Mouse (Mus musculus) right cerebral cortex, postnatal 10 days (tissue): ENCODE measurements at regions not wholly inside any gene's neighbourhood (a gene's known extent, or its start where the extent isn't known, plus 50 kb on each side); places are given as distances from the start of the nearest gene placed in this dataset.
A peak's percentile ranks its signal among the peaks of the same experiment; 100 is the strongest.

Source experiments
- DNase-seq, 2 experiments: peaks; one replicate each; pipeline ENCODE4 v3.0.0; 2021; ENCODE audit warnings: low spot score in 2 of 2

DNA sequence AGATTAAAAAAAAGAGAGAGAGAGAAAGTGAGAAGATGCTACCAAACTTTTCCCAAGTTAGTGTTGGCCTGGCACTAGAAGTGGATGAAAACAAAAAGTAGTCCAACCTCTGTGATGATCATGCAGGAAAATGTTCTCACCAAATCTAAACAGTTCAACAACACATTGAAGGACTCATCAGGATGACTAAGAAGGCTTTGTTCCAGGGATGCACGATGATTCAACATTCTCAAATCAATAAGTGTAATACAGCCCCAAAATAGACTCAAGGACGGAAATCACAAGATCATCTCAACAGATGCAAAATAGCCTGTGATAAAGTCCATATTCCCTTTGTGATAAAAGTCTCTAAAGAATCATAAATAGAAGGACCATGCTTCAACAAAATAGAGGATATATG is 106.3 kb downstream of the Cysltr2 start:
- DNase-seq = no peak

DNA sequence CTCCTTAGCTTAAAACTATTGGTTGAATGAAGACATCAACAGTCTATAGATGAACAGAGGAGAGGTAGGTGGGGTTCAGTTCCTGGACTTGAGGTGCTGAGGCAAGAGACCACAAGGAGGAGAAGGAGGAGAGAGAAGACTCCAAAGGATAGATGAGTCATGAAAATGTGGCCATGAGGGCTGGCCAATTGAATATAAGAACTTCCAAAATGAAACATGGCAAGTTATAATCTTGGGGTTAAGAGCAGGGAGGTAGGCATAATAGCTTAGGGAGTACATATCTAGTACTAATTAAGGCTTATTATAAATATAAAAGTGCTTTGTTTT is 109.9 kb downstream of the Cysltr2 start:
- DNase-seq = no peak

DNA sequence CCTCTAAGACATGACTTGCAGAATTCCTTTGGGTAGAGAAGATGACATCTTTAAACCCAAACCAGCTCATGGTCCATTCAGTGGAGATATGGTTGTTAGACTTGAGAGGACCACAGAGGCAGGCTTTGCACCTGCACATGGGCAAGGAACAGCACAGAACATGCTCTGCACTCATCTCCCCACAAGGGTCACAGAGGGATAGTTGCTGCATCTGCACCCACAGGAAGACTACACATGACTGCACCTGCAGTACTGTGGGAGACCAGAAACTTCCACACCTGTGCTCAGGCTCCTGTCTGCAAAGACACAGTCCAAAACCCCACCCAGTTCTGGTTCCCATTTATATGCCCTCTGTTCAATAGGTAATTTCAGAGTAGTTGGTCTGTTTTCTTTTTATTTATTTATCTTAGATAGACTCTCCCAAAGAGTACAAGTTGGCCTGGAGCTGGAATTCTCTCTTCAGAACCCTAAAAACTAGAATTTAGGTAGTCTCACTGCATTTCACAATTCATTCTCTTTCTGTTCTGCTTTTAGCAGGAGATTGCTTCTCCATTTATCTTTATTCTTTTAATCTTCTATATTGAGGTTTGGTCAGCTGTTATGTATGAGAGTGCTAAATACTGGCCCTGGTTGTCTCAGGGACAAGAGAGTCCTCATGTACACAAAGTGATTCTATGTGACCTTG is 110.4 kb downstream of the Cysltr2 start:
- no peak for DNase-seq

DNA sequence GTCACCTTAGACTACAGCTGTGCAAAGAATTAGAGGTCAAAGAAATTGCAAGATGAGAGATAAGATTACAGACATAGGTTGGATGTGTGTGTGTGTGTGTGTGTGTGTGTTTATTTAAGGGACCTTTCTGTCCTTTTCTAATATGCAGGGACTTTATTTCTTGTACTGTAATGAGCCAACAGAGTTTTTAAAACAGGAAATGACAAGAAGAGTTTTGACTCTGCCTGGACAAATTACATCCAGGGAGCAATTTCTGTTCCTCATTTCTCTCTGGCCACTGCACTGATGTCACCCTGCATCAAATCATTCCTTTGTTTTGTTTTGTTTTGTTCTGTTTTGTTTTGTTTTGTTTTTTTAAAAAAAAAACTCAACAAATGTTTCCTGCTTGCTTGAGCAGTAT is 115.3 kb downstream of the Cysltr2 start:
- DNase-seq = no peak

DNA sequence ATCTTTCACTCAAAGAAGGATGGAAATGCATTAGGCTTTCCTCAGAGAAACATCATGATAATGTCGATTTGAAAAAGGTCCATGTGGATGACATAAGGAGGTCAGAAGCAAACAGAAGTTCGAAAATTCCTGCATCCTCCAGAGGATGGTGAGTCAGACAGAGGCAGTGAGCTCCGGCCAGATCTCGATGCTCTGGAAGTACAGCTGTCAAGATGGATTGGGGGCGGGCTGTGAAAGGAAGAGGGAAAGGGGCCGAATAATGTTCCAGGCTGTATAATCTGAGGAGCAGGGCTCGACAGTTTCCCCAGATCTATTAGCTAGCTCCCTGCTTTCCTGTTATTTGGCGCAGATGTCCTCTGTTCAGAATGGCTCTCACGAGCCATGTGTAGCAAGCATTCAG is 116.6 kb downstream of the Cysltr2 start:
- DNase-seq = no peak

DNA sequence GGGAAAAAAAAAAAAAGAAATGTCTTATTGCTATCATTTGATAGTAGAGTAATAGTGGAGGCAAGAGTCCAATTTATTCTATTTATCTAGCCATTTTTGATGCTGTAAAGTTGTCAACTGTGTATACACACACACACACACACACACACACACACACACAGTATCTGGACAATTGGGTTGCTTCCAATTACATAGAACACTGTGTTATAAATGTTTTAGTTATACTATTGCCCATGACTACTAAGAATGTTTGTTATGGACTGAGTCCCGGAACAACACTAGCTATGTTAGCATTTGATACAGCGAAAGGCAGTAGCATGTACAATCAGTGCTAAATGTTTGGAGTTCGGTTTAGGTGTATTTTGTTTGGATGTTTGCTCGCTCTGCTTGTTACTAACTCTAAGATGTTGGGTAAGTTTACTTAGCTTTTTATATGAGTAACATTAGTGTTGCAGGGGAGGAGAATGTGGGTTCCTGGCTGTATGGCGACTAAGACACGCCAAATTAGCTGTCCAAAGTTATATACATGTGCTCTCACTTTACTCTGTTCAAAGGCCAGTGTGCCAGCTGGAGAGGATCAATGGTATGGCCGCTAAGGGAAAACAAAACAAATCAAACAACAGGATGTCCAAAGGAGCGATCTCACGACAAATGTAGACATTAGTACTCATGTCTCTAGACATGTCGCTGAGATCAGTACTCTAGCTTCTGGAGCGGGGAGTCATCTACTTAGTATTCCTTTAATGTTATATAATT is 147.6 kb downstream of the Cysltr2 start:
- DNase-seq = no peak

DNA sequence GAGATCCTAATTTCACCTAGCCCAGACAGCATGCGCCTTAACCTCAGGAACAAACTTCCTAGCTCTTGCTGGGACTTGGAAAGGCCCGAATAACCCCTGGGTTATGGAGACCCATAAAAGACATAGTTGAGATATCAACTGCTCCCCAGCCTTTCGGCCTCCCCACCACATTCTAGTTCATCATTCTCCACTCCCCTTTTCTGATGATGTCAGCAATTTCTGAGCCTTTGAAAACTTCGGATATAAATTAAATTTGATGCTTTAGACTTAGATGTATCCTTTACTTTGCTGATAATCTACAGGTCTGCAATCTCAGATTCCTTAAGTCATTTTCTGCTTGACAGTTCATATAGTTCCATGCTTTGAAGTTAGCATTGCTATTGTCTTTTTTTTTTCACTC is 149.3 kb downstream of the Cysltr2 start:
- no peak for DNase-seq

DNA sequence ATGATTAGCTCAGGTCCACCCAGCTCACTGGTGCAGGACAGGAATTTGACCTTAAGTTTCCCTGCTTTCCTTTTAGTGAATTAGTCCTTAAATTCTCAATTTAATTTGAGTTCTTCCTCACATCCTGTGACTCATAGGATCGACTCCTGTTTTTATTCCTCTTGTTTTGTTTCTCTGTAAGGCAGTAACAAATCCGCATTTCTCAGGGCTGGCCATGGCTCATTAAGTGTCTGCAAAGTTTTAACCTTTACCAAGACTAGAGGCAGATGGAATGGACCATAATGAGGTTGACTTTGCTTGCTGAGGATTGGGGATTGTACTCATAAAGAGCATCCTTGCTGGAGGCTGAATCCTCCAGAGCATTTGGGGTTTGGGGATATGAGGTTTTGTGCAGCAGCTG is 156.6 kb downstream of the Cysltr2 start:
- no peak for DNase-seq

DNA sequence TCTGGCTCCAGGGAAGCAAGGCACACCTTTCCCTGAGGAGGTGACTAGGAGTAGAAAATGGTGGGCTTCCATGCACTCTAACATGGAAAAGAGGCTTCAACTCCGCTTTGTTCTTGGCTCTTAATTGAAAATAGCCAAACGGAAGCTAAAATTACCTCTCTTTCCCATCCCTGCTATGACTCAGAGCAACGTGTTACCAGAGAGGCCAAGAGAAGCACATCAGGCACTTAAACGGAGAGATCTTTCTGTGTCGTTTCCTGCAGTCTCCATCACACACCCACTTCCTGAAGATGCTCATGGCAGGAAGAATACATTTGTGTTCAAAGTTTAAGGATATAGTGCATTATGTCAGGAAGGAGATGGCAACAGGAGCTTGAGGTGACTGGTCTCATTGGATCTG is 159.3 kb downstream of the Cysltr2 start:
- DNase-seq = no peak

DNA sequence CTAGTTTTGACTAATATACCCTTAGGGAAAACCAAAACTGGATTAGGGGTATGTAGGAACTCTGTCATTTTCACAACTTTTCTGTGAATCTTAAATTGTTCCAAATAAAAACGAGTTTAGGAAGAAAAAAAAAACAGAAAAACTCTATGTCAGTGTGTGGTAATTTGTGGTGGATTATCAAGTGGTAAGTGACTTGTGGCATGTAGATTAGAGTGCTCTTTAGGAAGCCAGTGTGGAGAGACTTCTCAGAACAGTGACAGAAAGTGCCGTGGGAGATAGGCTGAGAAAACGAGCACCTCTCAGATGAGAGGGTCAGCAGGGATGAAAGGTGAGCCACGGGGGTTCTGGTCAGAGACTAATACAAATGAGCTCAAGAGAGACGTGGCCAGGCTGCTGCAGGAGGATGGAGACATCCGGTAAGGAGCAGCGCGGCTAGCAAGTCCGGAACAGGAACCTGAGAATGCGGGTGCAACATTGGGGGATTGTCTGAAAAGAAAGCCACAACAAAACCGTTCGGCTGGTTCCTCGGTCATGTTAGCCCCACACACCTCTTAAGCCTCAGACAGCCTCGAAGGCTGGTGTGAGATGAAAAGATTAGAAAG is 161.3 kb downstream of the Cysltr2 start:
- DNase-seq = no peak

DNA sequence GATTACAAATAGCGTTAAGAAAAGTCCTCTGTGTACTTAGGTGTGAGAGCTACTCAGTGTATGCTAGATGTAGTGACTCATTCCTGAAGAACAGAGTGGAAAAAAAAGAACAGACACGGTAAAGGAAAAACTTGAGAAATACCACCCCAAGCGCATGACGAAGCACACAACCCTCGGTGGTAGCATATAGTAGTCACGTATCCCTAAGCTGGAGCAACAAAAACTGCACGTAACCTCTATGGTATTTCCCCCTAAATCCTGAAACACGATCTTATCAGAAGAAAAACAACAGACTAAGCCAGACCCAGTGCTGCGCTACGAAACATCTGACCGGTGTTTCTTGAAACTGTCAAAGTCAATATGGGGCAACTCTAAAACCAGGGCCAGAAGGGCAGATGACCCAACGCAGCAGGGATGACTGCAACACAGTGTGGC is 162.0 kb downstream of the Cysltr2 start:
- DNase-seq = no peak

DNA sequence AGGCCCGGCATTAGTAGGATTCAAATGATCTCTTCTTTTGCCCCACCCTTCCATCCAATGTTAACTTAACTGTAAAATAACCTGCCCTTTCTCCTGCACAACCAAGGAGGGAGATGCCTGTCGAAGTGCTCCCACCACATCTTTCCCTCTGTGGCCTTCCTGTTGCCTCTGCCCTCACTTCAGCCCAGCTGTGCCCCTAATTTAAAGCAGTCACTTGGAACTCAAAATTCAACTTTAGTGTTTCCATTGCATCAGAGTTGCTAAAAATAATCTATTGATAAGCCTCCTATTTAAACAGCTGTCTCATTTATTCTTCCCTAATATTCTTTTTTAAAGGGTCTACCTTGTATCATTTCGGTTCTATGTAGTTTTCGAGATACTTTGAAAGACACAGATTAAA is 163.1 kb downstream of the Cysltr2 start:
- no peak for DNase-seq

DNA sequence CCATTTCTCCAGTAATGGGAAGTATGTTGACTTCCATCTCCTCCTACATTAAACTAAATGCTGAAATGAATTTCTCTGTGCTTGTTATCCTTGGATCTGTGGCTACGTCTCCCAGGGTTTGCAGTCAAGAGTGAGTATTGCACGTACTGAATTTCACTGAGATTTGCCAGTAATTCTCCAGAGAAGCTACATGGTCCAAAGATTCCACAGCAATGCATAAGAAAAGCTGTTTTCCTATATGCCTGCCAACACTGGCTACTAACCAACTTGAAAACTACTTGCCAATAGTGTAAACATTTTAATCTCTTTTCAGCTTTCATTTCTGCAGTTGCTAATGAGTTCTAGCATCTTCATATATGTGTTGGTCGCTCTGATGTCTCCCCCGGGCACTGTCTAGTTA is 164.4 kb downstream of the Cysltr2 start:
- DNase-seq = no peak

DNA sequence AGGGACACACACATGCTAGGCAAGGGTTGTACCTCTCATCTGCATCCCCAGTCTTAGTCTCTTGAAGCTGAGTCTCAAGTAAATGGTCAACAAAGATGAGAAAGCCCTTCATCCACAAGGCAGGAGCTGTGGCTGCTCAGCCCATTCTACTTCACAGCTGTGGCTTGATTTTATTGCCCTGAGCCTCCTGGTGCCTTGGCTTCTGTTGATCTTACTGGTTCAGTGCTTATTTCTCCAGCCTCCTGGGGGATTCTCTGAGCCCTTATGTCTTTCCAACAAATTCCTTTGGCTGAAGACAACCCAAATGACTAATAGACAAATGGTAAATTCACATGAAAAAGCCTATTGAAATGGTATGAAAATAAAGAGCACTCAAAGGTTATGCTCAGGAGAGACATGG is 167.3 kb upstream of the Fndc3a start:
- DNase-seq = no peak

DNA sequence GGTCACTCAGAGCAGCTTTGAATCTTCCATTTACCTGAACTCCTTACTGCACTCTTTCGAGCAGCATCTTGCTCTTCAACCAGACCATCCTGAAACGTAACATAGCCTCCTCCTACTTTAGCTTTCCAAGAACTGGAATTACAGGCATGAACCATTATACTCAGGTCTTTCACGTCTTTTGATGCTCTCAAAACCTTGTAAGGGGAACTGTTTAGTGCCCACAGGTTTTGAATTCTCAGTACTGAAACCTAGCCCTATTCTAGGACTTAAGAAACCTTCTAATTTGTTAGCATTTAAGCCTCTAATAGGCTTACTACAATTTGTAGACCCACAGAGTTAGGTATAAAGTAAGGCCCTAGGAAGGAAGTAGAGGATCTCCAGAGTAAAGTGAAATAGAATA is 163.7 kb upstream of the Fndc3a start:
- DNase-seq = no peak

DNA sequence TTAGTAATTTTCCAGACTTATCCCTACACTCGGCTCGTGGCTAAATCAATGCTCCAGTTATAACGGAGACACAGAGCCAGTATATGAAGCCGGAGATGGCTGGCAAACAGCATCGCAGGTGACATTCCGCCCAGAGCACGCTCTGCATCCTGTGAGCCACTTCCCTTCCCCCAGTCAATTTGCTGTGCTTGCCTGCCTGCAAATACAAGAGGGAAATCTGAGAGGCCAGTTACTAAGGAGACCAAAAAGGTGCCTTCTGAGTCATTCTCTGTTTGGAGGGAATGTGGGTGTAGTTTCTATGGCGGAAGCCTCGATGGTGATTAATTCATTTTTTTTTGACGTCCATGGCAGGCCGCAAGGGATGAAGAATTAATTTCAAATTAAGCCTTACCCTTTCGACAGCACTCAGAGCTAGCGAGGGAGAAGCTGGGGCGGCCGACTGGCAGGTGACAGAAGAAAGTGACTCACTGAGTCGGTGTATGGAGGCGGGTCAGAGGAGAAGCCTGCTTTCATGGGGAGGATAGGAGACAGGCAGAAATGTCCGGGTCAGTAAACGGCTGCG is 159.5 kb upstream of the Fndc3a start:
- DNase-seq = peak; percentile 30 to 43

DNA sequence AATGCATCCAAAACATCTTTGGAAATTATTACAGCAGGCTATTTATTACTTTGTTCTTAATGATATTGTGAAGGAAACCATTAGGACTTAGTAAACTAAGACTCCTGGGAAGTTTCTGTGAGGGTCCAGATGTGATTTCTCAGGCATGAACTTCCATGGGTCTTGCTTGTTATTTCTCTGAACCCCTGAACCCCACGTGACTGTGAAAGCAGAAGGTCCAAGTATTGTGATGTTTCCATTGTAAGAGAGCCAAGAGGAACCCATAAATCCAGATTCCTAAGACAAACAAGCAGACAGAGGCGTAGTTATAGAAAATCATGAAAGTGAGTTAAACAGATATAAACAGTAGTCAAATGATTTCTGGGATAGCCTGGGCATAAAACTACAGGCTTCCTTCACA is 157.1 kb upstream of the Fndc3a start:
- DNase-seq = no peak

DNA sequence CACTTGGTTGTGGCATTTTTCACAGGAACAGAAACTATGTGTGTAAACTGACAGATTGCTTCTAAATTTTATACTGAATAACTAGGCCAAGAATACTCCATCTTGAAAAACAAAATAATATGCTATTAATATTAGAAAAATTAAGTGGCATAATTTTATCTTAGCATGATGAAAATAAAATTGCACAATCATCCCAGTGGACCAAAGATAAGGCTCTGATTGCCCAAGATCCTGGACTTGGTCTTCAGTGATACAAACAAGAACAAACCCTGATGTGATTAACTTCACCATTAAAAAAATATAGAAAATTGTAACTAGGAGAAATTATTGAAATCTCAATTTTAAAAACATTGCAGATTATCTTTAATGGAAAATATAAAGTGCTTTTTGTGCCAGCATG is 155.7 kb upstream of the Fndc3a start:
- DNase-seq = no peak

DNA sequence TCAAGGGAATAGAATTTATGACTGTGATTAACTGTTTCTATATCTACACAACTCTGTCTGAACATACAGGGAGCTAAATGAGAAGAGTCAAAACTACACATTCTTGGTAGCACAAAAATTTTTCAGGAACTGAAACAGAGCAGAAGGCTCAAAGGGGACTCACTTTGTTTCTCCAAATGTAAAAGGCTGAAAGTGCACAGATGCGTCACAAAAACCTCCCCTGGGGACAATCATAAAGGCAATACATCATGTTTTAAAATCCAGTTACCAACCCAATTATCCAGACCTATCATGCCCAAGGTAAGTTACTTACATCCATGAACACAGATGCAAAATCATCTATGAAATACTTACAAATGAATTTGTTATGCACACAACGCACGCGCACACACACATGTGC is 155.0 kb upstream of the Fndc3a start:
- DNase-seq = no peak

DNA sequence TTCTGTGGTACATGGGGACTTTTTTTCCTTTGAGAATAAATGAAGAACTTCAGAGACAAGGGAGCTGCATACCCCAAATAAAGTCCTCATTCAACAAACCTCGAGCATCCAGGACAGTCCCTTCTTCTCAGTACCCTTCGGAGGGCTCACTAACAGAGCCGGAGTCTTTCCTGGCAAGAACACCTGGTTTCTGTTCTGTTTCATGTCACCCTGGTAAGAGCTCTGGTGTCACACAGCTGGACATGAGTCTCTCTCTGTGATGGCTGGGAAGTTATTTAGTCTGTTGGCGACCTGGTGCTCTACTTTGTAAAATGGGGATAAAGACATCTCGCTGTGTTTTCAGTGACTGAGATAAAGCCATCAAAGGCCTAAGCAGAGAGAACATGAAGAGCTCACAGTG is 154.3 kb upstream of the Fndc3a start:
- no peak for DNase-seq

DNA sequence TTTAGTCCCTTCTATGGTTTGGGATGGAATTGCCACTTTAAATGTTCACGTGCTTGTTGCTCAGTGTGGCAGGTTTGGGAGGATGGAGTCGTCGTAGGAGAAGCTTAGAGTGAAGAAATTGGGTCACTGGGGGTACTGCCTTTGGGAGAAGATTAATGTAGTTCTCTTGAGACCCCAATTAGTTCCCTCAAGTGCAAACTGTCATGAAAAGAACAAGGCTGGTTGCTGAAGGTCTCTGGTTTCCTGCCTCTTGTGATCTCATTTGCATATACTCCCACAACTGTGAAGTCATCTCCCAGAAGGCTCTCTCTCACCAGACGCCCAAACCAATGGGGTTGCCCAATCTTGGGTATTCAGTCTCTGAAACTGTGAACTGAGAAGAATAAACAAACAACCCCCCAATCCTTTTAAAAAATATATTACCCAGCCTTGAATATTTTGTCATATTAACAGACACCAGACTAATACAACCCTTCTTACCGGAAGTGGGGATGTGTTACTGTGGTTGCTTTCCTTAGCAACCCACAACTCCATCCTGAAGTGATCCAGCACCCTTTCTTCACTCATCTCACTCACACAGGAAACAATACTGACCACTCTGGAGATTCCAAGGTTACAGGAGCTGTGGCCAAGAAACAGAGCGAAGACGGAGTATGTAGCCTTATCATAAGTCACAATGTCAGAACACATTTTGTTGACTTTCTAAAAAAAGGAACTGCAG is 153.2 kb upstream of the Fndc3a start:
- DNase-seq = no peak

DNA sequence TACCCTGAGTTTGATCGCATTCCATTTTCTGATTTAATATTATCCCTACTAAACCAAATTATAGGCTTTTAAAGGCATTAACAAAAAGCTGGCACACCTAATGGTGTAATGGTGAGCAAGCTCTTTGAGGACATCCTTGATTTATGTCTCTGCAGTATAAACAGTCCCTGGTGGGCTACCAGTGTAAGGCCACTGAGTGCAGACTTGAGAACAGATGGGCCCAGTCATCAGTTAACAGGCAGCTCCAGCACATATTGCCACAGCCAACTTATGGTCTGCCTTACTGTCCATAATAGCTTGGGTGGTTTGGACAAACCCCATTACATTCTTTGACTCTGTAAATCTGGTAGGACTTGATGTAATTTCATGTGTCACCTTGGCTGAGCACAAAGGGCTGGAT is 144.4 kb upstream of the Fndc3a start:
- DNase-seq = no peak
